Mouse (Mus musculus) ES-Bruce4 (cell line): ENCODE data around the gene Cdkn2a.
A peak's percentile ranks its signal among the peaks of the same experiment; 100 is the strongest.

ENCODE experiments used
- CTCF ChIP-seq: IDR thresholded peaks from one replicate; pipeline ENCODE4 v1.8.1; 2011; ENCODE audit warnings: low read depth, low read length
- EP300 ChIP-seq: IDR thresholded peaks from 2 replicates; pipeline ENCODE4 v1.6.1; 2011; ENCODE audit warnings: low read depth, low read length; ENCODE audit not compliant: insufficient read depth
- POLR2A ChIP-seq: IDR thresholded peaks from one replicate; pipeline ENCODE4 v1.8.1; 2011; ENCODE audit warnings: low read length; ENCODE audit not compliant: insufficient read depth

- TF ChIP-seq CTCF (peak; percentile 79), POLR2A (peak; percentile 64), EP300 (0 out of 2 replicates have a peak, but pooled peaks have one; percentile 38)
Observed at GRCm38 (mm10) chr4:89310491-89311254, 16.2 kb upstream of the Cdkn2a start, which contains the start of gene Cdkn2b.
